Mouse (Mus musculus) G1E-ER4 (cell line): Measurements from ENCODE around the gene Herc4. TPM values are rescaled to one million over a fixed set of nuclear protein-coding genes. Genes with fewer than 3 reads are reported as not detected.

Experiments
- GATA1 ChIP-seq: IDR thresholded peaks from one replicate; pipeline ENCODE4 v1.8.0; 2012; ENCODE audit warnings: low read length, inconsistent platforms
- polyA plus RNA-seq: library from polyadenylated mRNA; stranded (reverse); fragments of >175 nt; gene quantifications from 2 replicates; pipeline ENCODE4 v1.2.3, GENCODE M21; 2012

Herc4 gene
- polyA plus RNA-seq, result 4.8 and 6.2 TPM in 2 replicates

DNA sequence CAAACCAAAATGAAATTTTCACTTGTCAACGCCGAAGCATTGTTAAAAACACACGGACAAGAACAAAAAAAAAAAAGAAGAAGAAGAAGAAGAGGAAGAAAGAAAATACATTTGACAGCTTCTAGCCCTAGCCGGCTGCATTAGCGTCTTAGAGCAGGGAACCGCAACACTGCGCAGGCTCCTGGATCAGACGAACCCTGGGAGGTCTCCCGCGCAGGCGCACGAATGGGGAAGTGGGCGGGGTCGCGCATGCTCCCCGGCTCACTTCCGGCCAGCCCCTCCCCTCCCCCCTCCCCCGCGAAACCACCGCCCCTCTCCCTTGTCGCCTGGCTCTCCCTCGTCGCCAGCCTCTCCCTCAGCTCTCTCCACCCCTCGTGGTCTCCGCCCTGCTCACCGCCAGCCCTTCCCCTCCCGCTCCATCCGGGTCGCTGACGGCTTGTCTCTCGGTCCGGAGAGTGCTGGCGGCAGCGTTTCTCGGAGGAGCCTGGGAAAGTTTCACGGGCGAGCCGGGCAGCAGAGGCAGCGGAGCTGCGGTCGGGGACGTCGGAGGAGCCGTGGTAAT is at the start of gene Herc4:
Gene Herc4 (plus strand): TSS at position 318 of the 562 bp plus-strand sequence.
- TF ChIP-seq GATA1, result no peak

- TF ChIP-seq GATA1, result no peak
Observed at GRCm38 (mm10) chr10:63199008-63199407, 44.6 kb upstream of the Herc4 start.

DNA sequence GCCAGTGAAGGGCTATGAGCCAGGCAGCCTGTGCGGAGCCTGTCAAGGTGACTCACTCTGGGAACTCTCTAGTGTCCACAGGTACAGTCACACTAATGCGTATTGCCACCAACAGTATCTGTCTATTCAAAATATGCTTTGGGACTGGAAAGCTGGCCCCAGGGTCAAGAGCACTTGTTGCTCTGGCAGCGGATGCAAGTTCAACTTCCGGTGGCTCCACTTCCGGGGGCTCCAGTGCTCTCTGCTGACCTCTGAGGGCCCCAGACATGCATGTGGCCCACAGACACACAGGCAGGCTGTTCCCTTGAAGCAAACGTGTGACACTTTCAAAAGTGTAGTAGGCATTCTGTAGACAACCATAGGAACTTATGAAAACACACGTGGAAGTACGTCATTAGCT is 42.1 kb upstream of the Herc4 start:
- no peak for TF ChIP-seq GATA1

DNA sequence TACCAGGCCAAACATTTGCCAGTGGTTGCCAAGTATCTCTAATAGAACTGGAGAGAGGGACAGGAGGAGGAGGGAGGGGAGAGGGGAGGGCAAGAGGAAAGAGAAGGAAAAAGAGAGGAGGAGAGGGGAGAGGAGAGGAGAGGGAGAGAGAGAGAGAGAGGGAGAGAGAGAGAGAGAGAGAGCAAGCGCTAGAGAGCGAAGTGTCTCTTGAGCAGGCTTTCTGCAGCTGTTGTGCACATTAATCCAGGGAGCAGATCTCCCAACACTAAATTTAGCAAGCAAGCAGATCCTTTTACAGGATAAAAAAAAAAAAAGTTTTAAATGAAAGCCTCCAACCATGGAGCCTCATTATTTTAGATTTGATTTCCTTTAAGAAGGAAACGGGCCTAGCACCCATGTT is 40.6 kb upstream of the Herc4 start:
- no peak for TF ChIP-seq GATA1

DNA sequence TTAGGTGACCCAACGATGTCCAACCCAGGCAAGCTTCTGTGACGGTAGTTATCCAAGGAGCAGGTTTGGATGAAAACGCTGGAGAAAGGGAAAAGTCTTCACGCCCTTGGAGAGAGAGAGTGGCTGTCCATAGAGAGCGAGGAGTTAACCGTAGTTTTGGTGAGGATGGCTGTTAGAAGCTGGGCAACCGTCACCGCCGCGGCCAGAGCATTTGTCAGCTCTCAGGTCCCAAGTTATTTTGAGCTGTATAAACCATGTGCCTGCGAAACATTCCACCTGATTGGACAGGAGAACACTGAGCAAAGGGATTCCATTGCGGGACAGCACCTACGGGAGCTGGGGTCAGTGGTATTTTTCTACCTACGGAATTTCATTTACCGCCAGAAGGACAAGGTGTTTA is 39.9 kb upstream of the Herc4 start, which contains the start of gene Mypn:
Gene Mypn (minus strand): TSS at position 225 of the 400 bp plus-strand sequence.
- TF ChIP-seq GATA1, result no peak

DNA sequence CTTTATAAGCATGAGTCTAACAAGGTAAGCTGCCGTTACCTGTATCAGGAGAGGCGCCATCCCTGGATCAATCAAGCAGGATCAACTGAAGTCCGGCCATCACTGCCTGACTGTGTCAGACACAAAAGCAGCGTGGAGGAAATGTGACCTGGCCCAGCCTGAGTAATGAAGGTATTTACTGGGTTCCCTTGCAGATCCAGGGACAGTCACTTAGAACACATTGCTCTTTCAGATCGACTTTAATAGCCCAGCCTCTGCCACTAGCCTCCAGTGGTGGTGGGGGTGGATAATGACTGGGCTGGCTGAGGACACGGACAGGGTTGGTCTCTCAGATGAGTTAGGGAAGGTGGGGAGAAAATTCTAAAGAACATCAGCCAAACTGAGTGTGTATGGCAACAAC is 34.7 kb upstream of the Herc4 start:
- TF ChIP-seq GATA1, result no peak

- TF ChIP-seq GATA1, result no peak
Observed at GRCm38 (mm10) chr10:63221081-63221783, 22.4 kb upstream of the Herc4 start.

DNA sequence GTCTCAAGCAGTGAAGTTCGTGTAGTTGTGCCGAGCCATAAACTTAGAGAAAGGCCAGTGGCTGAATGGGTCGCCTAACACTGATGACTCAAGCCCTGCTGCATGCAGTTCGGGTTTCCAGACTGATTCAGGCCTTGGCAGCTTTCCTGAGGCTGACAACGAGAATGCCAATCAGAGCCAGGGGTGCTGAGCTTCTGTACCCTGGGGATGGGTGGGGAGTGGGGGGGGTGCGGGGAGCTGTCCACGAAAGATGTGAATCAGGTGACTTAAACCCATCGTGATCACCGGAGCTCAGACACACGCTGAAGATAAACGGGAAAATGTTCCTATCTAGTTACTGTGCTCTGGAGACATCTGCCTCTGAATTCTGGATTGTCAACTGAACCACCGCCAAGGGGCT is 19.3 kb upstream of the Herc4 start:
- TF ChIP-seq GATA1, result no peak

- no peak for TF ChIP-seq GATA1
Observed at GRCm38 (mm10) chr10:63230266-63230665, 13.3 kb upstream of the Herc4 start.

DNA sequence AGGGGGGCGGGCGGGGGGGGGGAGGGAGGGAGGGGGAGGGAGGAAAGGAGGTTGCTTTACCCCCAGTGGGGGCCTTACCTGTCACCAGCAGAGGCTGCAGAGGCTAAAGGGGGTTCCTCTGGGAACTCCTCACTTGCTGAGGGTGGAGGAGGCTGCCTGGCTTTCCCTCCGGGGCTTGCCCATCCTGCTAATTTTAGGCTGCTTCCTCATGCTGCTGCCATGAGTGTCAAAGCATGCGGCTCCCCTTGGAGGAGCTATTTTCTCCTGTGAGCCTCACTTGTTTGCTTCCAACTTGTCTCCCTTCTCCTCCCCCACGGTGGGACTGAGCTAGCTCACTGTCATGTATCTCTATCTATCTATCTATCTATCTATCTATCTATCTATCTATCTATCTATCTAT is 12.8 kb upstream of the Herc4 start:
- TF ChIP-seq GATA1, result no peak

DNA sequence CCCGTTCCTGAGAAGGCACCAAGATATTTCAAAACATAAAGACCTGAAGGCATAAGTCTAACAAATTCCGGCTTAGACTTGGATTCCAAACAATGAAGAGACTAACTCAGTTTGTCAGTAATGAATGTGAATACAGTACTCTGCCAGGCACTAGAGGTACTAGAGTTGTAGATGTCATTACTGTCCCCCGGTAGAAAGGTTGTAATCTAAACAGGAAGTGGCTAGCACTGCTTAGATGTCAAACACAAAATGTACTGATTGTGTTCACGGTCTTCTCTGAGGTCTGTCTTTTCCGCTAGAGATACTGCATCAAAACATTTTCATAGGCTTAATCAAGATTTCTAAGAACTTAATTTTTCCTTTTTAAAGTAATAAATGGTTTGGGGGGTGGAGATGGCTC is 12.0 kb upstream of the Herc4 start:
- TF ChIP-seq GATA1, result no peak

GRCm38 (mm10) chr10:63234133-63234532 is 9.5 kb upstream of the Herc4 start:
- TF ChIP-seq GATA1, result no peak

DNA sequence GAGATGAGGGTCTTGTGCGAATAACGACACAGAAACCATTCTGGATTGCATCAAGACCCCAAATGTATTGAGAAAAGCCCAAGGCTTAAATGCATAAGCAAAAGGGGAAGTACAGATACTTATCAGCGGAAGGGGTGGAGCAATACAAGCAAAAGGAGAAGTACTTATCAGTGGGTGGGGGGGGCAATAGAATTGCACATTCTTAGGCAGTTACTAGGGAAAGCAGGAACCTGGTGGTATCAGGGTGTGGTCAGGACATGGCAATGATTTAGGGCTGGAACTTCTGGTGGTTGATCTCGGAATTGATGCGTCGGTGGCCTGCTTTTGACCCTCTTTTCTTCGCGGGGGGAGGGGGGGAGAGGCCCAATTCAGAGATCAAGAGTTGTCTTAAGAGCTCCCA is 7.7 kb upstream of the Herc4 start:
- TF ChIP-seq GATA1, result no peak

GRCm38 (mm10) chr10:63236663-63237062 is 6.9 kb upstream of the Herc4 start:
- no peak for TF ChIP-seq GATA1

DNA sequence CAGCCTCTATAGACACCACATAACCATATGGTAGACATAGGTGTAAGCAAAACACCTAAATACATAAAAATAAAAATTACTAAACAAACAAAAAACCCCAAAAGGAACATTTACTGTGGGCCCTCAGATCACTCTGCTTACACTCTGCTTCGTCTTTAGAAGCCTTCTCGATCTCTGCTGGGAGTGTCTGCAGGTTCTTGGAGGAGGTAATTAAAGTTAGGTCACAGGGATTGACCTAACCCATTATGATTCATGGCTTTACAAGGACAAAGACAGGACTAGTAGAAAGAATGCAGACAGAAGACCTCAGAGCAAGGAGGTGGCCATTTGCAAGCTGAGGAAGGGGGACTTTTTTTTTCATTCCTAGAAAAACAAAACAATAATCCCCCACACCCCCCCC is 6.4 kb upstream of the Herc4 start:
- no peak for TF ChIP-seq GATA1

DNA sequence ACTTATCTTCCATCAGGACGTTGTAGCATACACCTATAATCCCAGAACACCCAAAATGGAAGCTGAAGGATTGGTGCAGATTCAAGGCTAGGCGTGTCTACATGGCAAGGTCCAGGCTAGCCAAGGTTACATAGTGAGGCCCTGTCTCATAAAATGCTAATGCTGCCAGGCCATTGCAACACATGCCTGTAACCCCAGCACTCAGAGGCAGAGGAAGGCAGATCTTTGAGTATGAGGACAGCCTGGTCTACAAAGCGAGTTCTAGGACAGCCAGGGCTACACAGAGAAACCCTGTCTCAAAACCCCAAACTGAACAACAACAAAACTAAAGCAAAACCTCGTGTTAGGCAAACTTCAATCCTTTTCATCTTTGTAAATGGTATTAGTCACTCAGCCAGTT is 5.5 kb upstream of the Herc4 start:
- no peak for TF ChIP-seq GATA1

DNA sequence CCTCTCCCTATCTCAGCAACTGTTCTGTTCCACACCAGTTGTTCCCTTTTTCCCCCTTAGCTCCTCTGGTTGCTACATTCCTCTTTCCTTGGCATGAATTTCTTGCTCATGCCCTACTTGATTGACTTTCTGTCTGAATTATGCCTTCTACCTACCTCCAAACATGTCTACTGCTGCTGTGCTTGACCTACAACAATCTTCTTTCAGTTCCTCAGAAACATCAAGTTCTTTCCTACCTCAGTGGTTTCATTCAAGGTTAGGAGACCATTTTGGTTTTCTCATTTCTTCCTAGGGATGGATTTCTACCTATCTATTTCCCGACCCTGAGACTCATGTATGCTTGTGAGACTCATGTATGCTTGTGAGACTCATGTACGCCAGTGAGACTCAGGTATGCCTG is 3.8 kb upstream of the Herc4 start:
- TF ChIP-seq GATA1, result no peak

DNA sequence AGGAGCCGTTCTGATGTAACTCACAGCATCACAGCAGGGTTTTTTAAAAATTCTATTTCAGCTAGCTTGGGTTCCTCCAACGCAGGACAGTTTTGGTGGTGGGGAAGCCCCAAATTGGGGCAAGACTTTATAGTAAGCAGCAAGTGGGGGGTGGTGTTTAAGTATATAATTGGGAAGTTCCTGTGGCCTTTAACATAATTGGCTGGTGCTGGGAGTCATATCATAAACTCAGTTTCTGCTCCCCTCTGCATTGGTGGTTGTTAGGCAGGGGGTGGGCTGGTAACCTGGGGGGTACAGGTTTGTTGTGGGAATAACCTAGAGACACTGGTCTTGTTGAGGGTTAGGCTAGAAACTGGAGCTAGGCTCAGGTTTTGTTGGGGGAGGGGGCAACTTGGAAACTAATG is 2.7 kb upstream of the Herc4 start:
- no peak for TF ChIP-seq GATA1
